Mouse (Mus musculus): ENCODE measurements at regions not wholly inside any gene's neighbourhood (a gene's known extent, or its start where the extent isn't known, plus 50 kb on each side); places are given as distances from the start of the nearest gene placed in this dataset.

- no peak for DNase-seq (ENCODE audit: low read depth)
These were observed 148.3 kb upstream of the Irf2bp2 start for GRCm38 (mm10) chr8:126742081-126742480.

GRCm38 (mm10) chr8:126741031-126741430, 147.2 kb upstream of the Irf2bp2 start:
- DNase-seq (ENCODE audit: low read depth): no peak

- DNase-seq (ENCODE audit: low read depth): no peak
These were observed 146.0 kb upstream of the Irf2bp2 start for GRCm38 (mm10) chr8:126739768-126740167.

DNA sequence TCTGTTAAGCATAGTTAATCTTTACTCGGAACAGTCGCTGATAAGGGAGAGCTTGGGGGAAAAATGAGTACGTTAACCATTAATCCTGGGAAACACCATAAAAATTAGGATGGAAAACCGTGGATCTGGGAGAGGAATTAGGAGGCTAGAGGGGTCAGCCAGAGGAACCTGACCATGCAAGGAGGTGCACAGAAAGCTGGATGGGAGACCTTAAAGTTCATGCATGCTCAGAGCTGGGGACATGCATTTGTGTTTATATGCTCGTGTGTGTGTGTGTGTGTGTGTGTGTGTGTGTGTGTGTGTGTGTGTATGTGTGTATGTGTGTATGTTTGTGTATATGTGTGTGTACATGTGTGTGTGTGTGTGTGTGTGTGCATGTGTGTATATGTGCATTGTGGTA, 143.2 kb upstream of the Irf2bp2 start:
- DNase-seq (ENCODE audit: low read depth): no peak

- DNase-seq (ENCODE audit: low read depth): peak; percentile 29
These were observed 142.7 kb upstream of the Irf2bp2 start for GRCm38 (mm10) chr8:126736441-126736962.

- peak; percentile 87 for DNase-seq (ENCODE audit: low read depth)
These were observed 142.0 kb upstream of the Irf2bp2 start for GRCm38 (mm10) chr8:126735488-126736440.

DNA sequence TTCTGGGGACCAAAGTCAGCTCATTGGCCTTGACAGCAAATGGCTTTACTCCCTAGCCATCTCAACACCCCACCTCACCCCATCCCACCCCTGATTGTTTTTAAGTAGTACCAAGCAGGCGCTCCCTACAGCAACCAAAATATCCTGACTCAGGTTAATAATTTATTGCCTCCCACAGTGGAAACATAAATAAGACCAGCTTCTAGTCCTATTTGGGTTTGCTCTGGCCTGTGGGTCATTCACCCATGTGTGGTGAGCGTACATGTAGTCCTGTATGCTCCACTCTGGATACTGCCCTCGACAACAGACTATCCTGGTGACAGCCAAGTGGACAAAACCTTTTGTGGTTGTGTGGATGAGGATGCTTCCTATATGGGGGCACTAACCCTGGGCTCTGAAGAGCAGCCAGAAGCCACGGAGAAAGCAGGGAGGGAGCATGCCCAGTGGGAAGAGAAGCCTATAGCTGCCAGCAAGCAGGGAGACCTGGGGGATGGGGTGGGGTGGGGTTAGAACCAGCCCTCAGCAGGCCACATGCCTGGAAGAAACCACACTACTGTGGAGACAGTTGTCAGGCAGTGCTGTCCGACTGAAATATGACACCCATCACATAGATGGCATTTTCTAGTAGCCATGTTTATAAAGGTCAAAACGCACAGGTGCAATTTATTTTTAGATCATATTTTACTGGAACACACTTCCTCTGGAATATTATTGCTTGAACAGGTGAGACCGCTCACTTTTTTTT, 141.1 kb upstream of the Irf2bp2 start:
- DNase-seq (ENCODE audit: low read depth): peak; percentile 29

DNA sequence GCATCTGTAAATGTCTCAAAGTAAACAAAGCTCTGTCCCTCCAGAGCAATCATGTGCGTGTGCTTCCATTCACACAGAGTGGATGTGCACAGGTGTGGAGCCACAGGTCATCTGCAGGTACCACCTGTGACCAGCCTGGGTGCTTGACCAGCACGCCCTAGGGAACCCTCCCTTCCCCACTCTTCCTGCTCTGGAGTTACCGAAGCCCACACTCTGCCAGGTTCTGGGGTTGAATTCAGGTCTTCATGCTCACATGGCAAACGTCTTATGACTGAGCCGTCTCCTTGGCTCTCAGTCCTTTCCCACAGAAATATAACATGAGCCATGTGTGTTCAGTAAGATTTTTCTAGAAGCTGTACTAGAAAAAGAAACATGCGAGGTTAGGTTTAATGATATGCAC, 140.0 kb upstream of the Irf2bp2 start:
- no peak for DNase-seq (ENCODE audit: low read depth)

DNA sequence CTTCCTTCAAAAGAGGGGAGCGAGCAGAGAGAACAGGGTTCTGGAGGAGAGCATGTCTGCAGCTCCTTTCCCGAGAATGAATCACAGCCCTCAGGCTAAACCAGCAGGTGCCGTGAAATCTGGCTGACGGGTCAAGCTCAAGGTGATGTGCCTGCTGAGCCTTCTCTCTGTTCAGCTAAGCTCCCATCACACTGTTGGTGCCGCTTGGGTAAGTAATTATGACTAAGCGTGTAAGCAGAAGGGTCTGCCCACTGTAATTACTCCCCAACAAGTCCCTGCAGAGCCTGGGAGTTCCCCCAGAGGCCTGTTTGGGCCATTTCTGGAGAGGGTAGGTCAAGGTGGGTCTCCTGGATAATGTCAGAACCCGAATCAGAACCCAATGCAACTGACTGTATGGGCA, 139.5 kb upstream of the Irf2bp2 start:
- DNase-seq (ENCODE audit: low read depth): no peak

- no peak for DNase-seq (ENCODE audit: low read depth)
These were observed 136.3 kb upstream of the Irf2bp2 start for GRCm38 (mm10) chr8:126730017-126730631.

DNA sequence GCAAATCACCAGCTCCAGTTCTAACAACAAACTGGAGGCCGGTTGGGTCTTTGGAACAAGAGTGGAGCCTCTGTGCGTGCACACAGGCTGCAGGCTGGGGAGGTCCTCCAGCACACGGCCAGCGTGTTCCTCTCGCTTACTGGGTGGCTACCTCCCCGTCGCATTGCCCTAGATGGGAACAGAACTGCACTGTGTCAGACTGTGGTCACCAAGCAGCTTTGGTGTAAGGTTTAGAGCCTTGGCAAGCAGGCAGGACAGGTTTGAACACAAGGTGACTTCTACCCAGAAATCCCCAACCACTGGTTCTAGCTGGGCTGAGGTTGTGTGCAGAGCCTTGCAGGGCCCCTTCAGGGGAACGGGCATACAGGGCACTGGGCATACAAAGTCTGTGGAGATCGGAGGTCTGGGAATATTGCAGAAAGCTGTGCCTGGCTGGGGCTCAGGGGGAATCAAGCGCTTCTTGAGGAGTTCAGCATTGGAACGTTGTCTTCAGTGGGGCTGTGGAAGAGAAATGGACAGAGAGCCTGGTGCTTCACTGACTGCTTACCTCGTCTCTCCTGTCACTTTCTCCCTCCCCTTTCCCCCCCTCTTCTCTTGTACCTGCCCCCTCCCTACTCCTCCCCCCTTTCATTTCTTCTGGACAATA, 135.3 kb upstream of the Irf2bp2 start:
- DNase-seq (ENCODE audit: low read depth): no peak

DNA sequence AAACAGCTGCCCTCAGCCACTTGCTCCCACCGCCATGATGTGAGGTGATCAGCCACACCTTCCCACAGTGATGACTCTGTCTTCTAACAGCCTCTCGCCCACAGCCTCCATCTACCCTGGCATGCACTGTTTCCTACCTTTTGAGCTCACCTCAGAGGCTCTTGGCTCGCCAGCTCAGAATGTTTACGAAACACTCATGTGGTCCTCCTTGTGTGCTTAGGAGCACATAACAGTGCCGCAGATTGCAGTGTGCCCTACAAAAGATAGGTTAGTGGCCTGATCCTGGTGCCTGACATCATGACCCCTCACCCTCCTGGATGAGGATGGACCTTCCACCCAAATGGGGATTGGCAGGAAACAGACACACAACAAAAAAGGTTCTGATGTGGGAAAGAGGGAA, 134.3 kb upstream of the Irf2bp2 start:
- DNase-seq (ENCODE audit: low read depth): no peak

GRCm38 (mm10) chr8:126727068-126727467, 133.3 kb upstream of the Irf2bp2 start:
- no peak for DNase-seq (ENCODE audit: low read depth)

- no peak for DNase-seq (ENCODE audit: low read depth)
These were observed 129.7 kb upstream of the Irf2bp2 start for GRCm38 (mm10) chr8:126723259-126724122.

DNA sequence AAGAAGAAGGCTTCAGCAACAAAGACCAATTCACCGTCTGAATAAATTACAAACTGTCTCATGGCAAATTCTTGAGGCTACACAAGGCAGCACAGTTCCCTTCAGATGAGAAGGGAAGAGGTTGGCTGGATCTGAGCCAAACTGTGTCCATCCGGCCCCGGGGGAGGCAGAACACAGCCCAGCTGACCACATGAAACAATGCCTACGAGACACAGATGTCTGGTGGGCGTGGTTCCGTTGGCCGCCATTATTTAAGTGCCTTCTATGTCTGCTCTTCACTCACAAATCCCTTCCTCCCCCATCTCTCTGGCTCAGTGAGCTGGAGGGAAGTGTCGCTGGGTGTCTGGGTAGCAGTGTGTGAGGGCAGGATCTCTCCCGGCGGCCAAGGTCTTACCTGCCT, 127.8 kb upstream of the Irf2bp2 start:
- DNase-seq (ENCODE audit: low read depth): no peak

GRCm38 (mm10) chr8:126720473-126721145, 126.8 kb upstream of the Irf2bp2 start:
- no peak for DNase-seq (ENCODE audit: low read depth)

- DNase-seq (ENCODE audit: low read depth): no peak
These were observed 126.0 kb upstream of the Irf2bp2 start for GRCm38 (mm10) chr8:126719748-126720147.

DNA sequence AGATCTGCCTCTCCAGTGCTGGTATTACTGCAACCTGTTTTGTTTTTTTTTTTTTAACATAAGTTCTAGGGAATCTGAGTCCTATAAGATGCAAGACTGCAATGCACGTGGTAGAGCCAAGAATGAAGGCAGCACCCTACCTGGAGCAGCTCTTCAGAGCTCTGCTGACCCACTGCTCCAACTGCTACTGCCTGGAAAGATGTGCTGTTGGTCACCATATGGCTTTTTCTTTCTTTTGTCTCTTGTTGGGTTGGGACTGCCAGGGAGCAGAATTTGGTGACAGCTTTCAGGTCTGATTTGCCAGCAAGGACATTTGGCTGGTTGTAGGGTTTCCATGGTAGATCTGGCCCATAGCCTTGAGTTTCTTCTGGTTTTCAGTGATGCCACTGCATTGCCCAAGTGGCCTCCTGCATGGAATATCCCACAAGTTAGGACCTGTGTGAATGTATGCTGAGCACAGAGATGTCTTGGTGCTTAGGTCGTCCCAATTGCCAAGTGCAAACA, 123.9 kb upstream of the Irf2bp2 start:
- DNase-seq (ENCODE audit: low read depth): no peak

GRCm38 (mm10) chr8:126715666-126716065, 121.9 kb upstream of the Irf2bp2 start:
- no peak for DNase-seq (ENCODE audit: low read depth)

DNA sequence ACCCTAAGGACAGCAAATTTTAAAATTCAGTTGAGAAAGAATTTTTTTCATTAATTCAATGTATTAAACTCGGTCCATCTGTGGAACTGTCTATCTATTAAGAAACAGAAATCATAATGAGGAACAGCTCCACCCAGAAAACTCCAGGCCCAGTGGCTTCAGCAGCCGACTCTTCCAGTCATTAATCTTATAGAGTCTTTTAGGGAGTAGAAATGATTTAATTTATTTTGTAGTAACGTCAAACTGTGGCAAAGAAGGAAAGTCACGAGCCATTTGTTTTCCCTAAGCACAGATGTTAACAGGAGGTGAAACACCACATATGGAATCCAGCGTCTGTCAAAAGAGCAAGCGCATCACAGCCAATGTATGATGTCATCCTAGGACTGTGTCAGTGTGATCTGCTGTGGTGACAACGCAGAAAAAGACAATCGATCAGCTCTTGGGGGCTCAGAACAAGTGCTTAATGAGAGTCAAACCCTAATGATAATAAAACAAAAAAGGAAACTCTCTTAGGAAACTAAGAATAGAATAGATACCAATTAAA, 119.9 kb upstream of the Irf2bp2 start:
- DNase-seq (ENCODE audit: low read depth): no peak

All from fibroblast of lung, adult 2 months (primary cell).